Mouse (Mus musculus): ENCODE results near the gene Bbip1. TPM values are rescaled to one million over a fixed set of nuclear protein-coding genes. Genes with fewer than 3 reads are reported as not detected.
"Not testable (repeated sequence)": the region's sequence is repeated elsewhere in the genome, so short reads cannot be mapped to it uniquely, and the experiment has no call there.

Gene Bbip1
- polyA plus RNA-seq, 1 experiment from 2014 or later = 52.8 TPM

DNA sequence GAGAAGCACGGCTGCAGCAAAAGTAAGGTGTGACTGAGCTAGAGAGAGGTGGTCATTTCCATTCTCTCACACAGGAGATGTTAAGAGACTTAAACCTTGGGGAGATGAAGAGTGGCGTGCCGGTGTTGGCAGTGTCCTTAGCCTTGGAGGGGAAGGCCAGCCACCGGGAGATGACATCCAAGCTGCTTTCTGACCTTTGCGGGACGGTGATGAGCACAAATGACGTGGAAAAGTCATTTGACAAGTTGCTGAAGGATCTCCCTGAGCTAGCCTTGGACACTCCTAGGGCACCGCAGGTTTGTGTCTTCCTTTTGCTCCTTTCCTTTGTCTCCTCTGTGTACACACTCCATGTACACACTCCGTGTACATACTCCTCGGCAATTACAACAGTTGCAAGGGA lies 24.9 kb downstream of the Bbip1 start:
- Histone ChIP-seq H3K27ac (replicated peaks) (no peak overlapping the region), H3K36me3 (ENCODE audit: control insufficient read depth, insufficient read depth, low read length) (peaks cover 32% of the 10 kb centered on the region), H3K4me3 (ENCODE audit: low read depth, low read length) (no peak overlapping the region), H3K9ac (ENCODE audit: low read length) (no peak overlapping the region), H3K9me3 (ENCODE audit: control insufficient read depth, low read length) (no peaks in the 10 kb centered on the region), H3K4me1 (replicated peaks; ENCODE audit: control insufficient read depth, insufficient read depth) (no peaks in the 10 kb centered on the region), H3K27me3 (ENCODE audit: control insufficient read depth, insufficient read depth, low read length) (no peaks in the 10 kb centered on the region), H3K4me2 (replicated peaks; ENCODE audit: low read depth) (no peak overlapping the region)
- WGBS = 86% methylated on average over 10 of the region's 10 CpGs
- TF ChIP-seq CTCF (IDR thresholded peaks at IDR 0.05; ENCODE audit: low read depth) = no peak
- TF ChIP-seq EP300 (optimal IDR thresholded peaks at IDR 0.05) = no peak
- DNase-seq (ENCODE audit: low spot score) = no peak
- ATAC-seq (ENCODE audit: low FRiP score, low TSS enrichment) = no peak

DNA sequence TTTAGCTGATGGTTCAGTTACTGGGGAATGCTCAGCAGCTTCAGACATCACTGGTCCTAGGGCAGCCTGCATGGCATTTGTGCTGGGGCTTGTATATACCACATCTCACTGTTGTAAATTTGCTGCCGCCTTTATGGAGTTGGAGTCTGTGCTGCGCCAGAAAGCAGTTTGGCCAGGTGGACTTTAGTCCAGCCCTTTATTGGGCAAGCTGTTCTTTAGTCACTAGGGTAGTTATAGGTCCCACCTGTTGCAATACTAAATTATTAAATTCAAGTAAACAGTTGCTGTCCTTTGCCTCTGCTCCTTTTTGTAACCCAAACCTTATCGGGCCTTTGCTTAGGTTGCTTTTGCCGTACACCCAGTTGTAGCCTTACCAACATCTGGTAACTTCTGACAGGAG lies 29.5 kb downstream of the Bbip1 start:
- no peak overlapping the region for H3K9ac ChIP-seq (ENCODE audit: low read length)
- no peaks in the 10 kb centered on the region for H3K27me3 ChIP-seq (ENCODE audit: control insufficient read depth, insufficient read depth, low read length)
- ATAC-seq (ENCODE audit: low FRiP score, low TSS enrichment) (no peak), DNase-seq (ENCODE audit: low spot score) (no peak)
- H3K4me3 ChIP-seq (ENCODE audit: low read depth, low read length) = no peak overlapping the region
- WGBS = 91% methylated on average over 4 of the region's 4 CpGs
- H3K27ac ChIP-seq (replicated peaks) = no peak overlapping the region
- H3K9me3 ChIP-seq (ENCODE audit: control insufficient read depth, low read length) = no peaks in the 10 kb centered on the region
- H3K36me3 ChIP-seq (ENCODE audit: control insufficient read depth, insufficient read depth, low read length) = peaks cover 35% of the 10 kb centered on the region
- H3K4me2 ChIP-seq (replicated peaks; ENCODE audit: low read depth) = no peak overlapping the region
- no peaks in the 10 kb centered on the region for H3K4me1 ChIP-seq (replicated peaks; ENCODE audit: control insufficient read depth, insufficient read depth)
- TF ChIP-seq CTCF (IDR thresholded peaks at IDR 0.05; ENCODE audit: low read depth) (no peak), EP300 (optimal IDR thresholded peaks at IDR 0.05) (no peak)

DNA sequence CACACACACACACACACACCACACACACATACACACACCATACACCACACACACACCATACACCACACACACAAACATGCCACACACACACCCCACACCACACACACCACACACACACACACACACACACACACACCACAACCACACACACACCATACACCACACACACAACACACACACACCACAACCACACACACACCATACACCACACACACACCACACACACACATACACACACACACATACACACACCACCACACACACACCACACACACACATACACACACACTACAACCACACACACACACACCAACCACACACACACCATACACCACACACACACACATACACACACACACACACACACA lies 37.7 kb downstream of the Bbip1 start:
- not testable (repeated sequence) for H3K9me3 ChIP-seq (ENCODE audit: control insufficient read depth, low read length); H3K4me1 ChIP-seq (replicated peaks; ENCODE audit: control insufficient read depth, insufficient read depth); H3K36me3 ChIP-seq (ENCODE audit: control insufficient read depth, insufficient read depth, low read length); H3K27me3 ChIP-seq (ENCODE audit: control insufficient read depth, insufficient read depth, low read length); H3K4me3 ChIP-seq (ENCODE audit: low read depth, low read length); H3K4me2 ChIP-seq (replicated peaks; ENCODE audit: low read depth); ATAC-seq (ENCODE audit: low FRiP score, low TSS enrichment); H3K9ac ChIP-seq (ENCODE audit: low read length); H3K27ac ChIP-seq (replicated peaks)
- peak; percentile 12 for DNase-seq (ENCODE audit: low spot score)

DNA sequence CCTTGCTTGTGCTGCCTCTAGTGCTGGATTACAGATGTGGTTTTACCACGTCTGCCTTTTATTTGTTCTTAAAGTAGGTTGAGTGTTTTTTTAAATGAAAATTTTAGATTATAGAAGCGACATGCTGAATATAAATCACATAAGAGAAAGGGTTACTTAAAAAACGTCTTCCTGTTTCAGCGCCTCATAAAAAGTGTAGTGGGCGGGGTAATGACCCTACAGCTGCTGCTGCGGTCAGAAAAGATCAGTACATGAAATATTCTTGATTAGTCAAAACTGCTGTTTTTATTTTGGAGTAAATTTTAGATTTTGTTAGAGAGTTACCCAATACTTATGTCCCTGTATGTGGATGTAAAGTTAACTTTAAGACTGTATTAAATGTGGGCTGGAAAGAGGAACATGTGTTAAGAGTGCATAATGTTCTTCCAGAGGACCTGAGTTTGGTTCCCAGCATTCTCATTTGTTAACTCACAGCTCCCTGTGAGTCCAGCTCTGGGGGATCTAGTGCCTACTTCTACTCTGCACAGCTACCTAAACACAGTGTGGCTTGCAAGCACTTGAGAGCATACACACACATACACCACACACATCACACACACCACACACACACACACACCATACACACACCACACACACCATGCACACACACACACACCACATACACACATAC lies 38.3 kb downstream of the Bbip1 start:
- Histone ChIP-seq H3K27ac (replicated peaks) (0 out of 2 replicates have a peak overlapping the region, but pooled peaks have one; percentile 24), H3K9ac (ENCODE audit: low read length) (no peak overlapping the region), H3K36me3 (ENCODE audit: control insufficient read depth, insufficient read depth, low read length) (no peaks in the 10 kb centered on the region), H3K4me2 (replicated peaks; ENCODE audit: low read depth) (peak overlapping the region; percentile 58), H3K4me1 (replicated peaks; ENCODE audit: control insufficient read depth, insufficient read depth) (peaks cover 2% of the 10 kb centered on the region; the same call in 1 of the 2 replicates), H3K27me3 (ENCODE audit: control insufficient read depth, insufficient read depth, low read length) (no peaks in the 10 kb centered on the region), H3K9me3 (ENCODE audit: control insufficient read depth, low read length) (no peaks in the 10 kb centered on the region), H3K4me3 (ENCODE audit: low read depth, low read length) (peak overlapping the region; percentile 93)
- TF ChIP-seq EP300 (optimal IDR thresholded peaks at IDR 0.05) (no peak), CTCF (IDR thresholded peaks at IDR 0.05; ENCODE audit: low read depth) (peak; percentile 42; the same call in 1 of the 2 replicates)
- ATAC-seq (ENCODE audit: low FRiP score, low TSS enrichment) = no peak
- WGBS = 22% methylated on average over 6 of the region's 6 CpGs
- peak; percentile 14 for DNase-seq (ENCODE audit: low spot score)

DNA sequence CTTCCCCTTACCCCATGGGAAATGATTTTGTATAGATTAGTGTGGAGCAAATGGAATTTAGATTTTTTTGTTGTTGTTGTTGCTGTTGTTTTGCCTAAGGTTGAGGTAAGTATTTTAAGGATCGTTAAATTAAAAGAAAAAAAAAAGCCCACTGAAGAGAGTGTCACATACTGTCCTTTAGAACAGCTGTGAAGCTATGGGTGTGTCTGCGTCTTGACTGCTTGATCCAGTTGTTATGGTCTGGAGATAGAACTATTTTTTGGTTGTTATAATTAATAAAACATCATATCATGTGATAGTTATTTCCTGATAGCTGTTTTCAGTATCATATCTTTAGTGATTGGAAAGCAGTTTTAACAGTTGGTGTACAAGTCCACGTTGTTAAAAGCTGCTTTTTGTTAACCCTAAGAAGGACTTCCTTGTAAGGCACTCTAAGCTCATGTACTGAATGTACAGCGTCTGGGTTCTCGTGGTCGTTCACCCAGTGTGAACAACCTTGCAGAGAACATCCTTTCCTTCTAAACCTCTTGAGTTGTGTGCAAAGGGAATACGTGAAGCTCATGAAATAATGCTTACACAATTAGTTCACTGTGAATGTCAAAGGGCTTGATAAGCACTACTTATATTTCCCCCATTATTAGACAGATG lies 39.5 kb downstream of the Bbip1 start:
- peak; percentile 12 for DNase-seq (ENCODE audit: low spot score)
- Histone ChIP-seq H3K9me3 (ENCODE audit: control insufficient read depth, low read length) (no peaks in the 10 kb centered on the region), H3K4me1 (replicated peaks; ENCODE audit: control insufficient read depth, insufficient read depth) (peaks cover 2% of the 10 kb centered on the region; the same call in 1 of the 2 replicates), H3K27ac (replicated peaks) (peak overlapping the region; percentile 36; the same call in 1 of the 2 replicates), H3K27me3 (ENCODE audit: control insufficient read depth, insufficient read depth, low read length) (no peaks in the 10 kb centered on the region), H3K4me3 (ENCODE audit: low read depth, low read length) (peak overlapping the region; percentile 93), H3K9ac (ENCODE audit: low read length) (peak overlapping the region; percentile 41; the same call in 1 of the 2 replicates), H3K4me2 (replicated peaks; ENCODE audit: low read depth) (peak overlapping the region; percentile 58), H3K36me3 (ENCODE audit: control insufficient read depth, insufficient read depth, low read length) (no peaks in the 10 kb centered on the region)
- no peak for ATAC-seq (ENCODE audit: low FRiP score, low TSS enrichment)
- TF ChIP-seq CTCF (IDR thresholded peaks at IDR 0.05; ENCODE audit: low read depth) = no peak
- no peak for TF ChIP-seq EP300 (optimal IDR thresholded peaks at IDR 0.05)
- WGBS = 28% methylated on average over 7 of the region's 7 CpGs

Data from stomach, postnatal 0 days (tissue).